Mouse (Mus musculus): ENCODE measurements around the gene Prss41. TPM values are rescaled to one million over a fixed set of nuclear protein-coding genes. Genes with fewer than 3 reads are reported as not detected.

Prss41 gene
- total RNA-seq, 4 experiments from 2014 or later: 1.1 to 3.2 (median 2.0) TPM

Small RNAs within 50 kb of the gene (microRNA-seq; reads per million reads assigned to microRNA genes)
- gene Mir5125: 0.44 to 1.7 reads per million in 2 experiments

Other genes starting within 250 kb of the Prss41 start
- 10 to 100 TPM; 20.6 to 32.1 (median 27.1) TPM for gene Zfp13, start 244.7 kb downstream of the Prss41 start, total RNA-seq (2022)
- not detected for gene Zscan10, start 243.3 kb downstream of the Prss41 start, total RNA-seq (2022)
- gene Mmp25, start 198.9 kb downstream of the Prss41 start, total RNA-seq (2022): under 1 TPM in 3 of 4 experiments, not detected in 1; 0.16 to 0.20 (median 0.19) TPM
- gene Bicdl2, start 183.7 kb downstream of the Prss41 start, total RNA-seq (2022): not detected
- gene Hcfc1r1, start 170.6 kb downstream of the Prss41 start, total RNA-seq (2022): 100 to 1,000 TPM; 128 to 137 (median 134) TPM
- gene Thoc6, start 170.3 kb downstream of the Prss41 start, total RNA-seq (2022): 1 to 10 TPM; 5.9 to 8.2 (median 6.9) TPM
- gene Tnfrsf12a, start 166.7 kb downstream of the Prss41 start, total RNA-seq (2022): 1 to 10 TPM; 4.9 to 9.2 (median 7.0) TPM
- under 1 TPM in 1 of 4 experiments, not detected in 3; 0.34 TPM for gene Cldn6, start 164.9 kb downstream of the Prss41 start, total RNA-seq (2022)
- under 1 TPM in 2 of 4 experiments, not detected in 2; 0.23 to 0.63 TPM for gene Cldn9, start 160.1 kb downstream of the Prss41 start, total RNA-seq (2022)
- under 1 TPM in 3 of 4 experiments, not detected in 1; 0.11 to 0.57 (median 0.19) TPM for gene 1520401A03Rik, start 121.4 kb downstream of the Prss41 start, total RNA-seq (2022)
- gene Pkmyt1, start 117.8 kb downstream of the Prss41 start, total RNA-seq (2022): 1 to 10 TPM; 4.6 to 6.4 (median 5.5) TPM
- gene Paqr4, start 103.3 kb downstream of the Prss41 start, total RNA-seq (2022): 10 to 100 TPM; 60.6 to 69.2 (median 62.3) TPM
- gene Kremen2, start 98.3 kb downstream of the Prss41 start, total RNA-seq (2022): 1 to 10 TPM in 2 of 4 experiments, under 1 TPM in 2; 0.78 to 1.4 (median 1.0) TPM
- gene Flywch1, start 72.6 kb downstream of the Prss41 start, total RNA-seq (2022): 100 to 1,000 TPM; 423 to 484 (median 468) TPM
- gene Flywch2, start 58.1 kb downstream of the Prss41 start, total RNA-seq (2022): 10 to 100 TPM; 12.2 to 21.3 (median 17.7) TPM
- gene Srrm2, start 53.6 kb downstream of the Prss41 start, total RNA-seq (2022): 100 to 1,000 TPM; 535 to 585 (median 566) TPM
- gene Elob, start 15.0 kb downstream of the Prss41 start, total RNA-seq (2022): 100 to 1,000 TPM; 314 to 398 (median 353) TPM
- under 1 TPM in 1 of 4 experiments, not detected in 3; 0.30 TPM for gene Prss33, start 8.1 kb downstream of the Prss41 start, total RNA-seq (2022)
- gene Prss32, start 317 bp downstream of the Prss41 start, total RNA-seq (2022): under 1 TPM in 3 of 4 experiments, not detected in 1; 0.39 to 0.87 (median 0.66) TPM
- not detected for gene Prss21, start 23.9 kb upstream of the Prss41 start, total RNA-seq (2022)
- not detected for gene Dcpp1, start 36.7 kb upstream of the Prss41 start, total RNA-seq (2022)
- not detected for gene Dcpp2, start 36.7 kb upstream of the Prss41 start, total RNA-seq (2022)
- gene Dcpp3, start 73.3 kb upstream of the Prss41 start, total RNA-seq (2022): not detected
- gene Sbp, start 97.5 kb upstream of the Prss41 start, total RNA-seq (2022): not detected
- gene Sbpl, start 111.1 kb upstream of the Prss41 start, total RNA-seq (2022): not detected
- under 1 TPM; 0.25 to 0.96 (median 0.68) TPM for gene Prss30, start 136.4 kb upstream of the Prss41 start, total RNA-seq (2022)
- gene Prss22, start 153.9 kb upstream of the Prss41 start, total RNA-seq (2022): 1 to 10 TPM in 3 of 4 experiments, under 1 TPM in 1; 0.94 to 1.7 (median 1.1) TPM
- not detected for gene Prss27, start 194.0 kb upstream of the Prss41 start, total RNA-seq (2022)
- gene Kctd5, start 229.3 kb upstream of the Prss41 start, total RNA-seq (2022): 10 to 100 TPM; 20.9 to 23.2 (median 21.9) TPM

All from left cerebral cortex, adult 8-10 months (tissue).